Mouse (Mus musculus): ENCODE measurements around the gene Ccdc180.

- TF ChIP-seq POLR2A (IDR thresholded peaks at IDR 0.05; ENCODE audit: low read depth, low read length), result no peak
- TF ChIP-seq CTCF (IDR thresholded peaks at IDR 0.05; ENCODE audit: extremely low read depth, insufficient read length, insufficient replicate concordance, low read depth, low read length), result no peak
Observed at GRCm38 (mm10) chr4:45849419-45849818, 40.7 kb upstream of the Ccdc180 start.

Data from small intestine, adult 2 months (tissue).